Mouse (Mus musculus): ENCODE measurements around the gene Gtpbp4. TPM values are rescaled to one million over a fixed set of nuclear protein-coding genes. Genes with fewer than 3 reads are reported as not detected.

Gtpbp4 gene
- polyA plus RNA-seq (2016; fragmentation: Nextera tagmentation; extraction: Ambion mirVana): 65.7 and 70.3 TPM in 2 replicates

GRCm38 (mm10) chr13:8995990-8996786, at the start of gene Gtpbp4:
TSS of gene Gtpbp4 (minus strand) at chr13:8996083.
- peak; percentile 95 for ATAC-seq
- Histone ChIP-seq H3K4me3 (peak within 1 kb of the TSS; percentile 87), H3K4me2 (peak within 1 kb of the TSS; percentile 80), H3K36me3 (peaks cover 13% of the 10 kb centered on the region), H3K9ac (peak within 1 kb of the TSS; percentile 90), H3K27me3 (replicated peaks) (no peaks in the 10 kb centered on the region), H3K9me3 (replicated peaks) (no peaks in the 10 kb centered on the region), H3K4me1 (peaks cover 44% of the 10 kb centered on the region), H3K27ac (peak within 1 kb of the TSS; percentile 93)
- 1% methylated on average over 51 of the region's 51 CpGs for whole genome bisulfite sequencing (ENCODE audit: insufficient replicate concordance)

GRCm38 (mm10) chr13:9044731-9045130, 48.8 kb upstream of the Gtpbp4 start:
- Histone ChIP-seq H3K36me3 (no peaks in the 10 kb centered on the region), H3K27me3 (replicated peaks) (no peaks in the 10 kb centered on the region), H3K27ac (no peak overlapping the region), H3K9me3 (replicated peaks) (no peaks in the 10 kb centered on the region), H3K4me1 (no peaks in the 10 kb centered on the region), H3K4me2 (no peak overlapping the region), H3K4me3 (no peak overlapping the region), H3K9ac (no peak overlapping the region)
- WGBS (ENCODE audit: insufficient replicate concordance): 97% methylated on average over 1 of the region's 1 CpGs
- ATAC-seq: no peak

- H3K4me2 ChIP-seq: no peak overlapping the region
- ATAC-seq: no peak
- H3K4me1 ChIP-seq: no peaks in the 10 kb centered on the region
- H3K4me3 ChIP-seq: no peak overlapping the region
- no peak overlapping the region for H3K27ac ChIP-seq
- no peak overlapping the region for H3K9ac ChIP-seq
- WGBS (ENCODE audit: insufficient replicate concordance): 32% methylated on average over 3 of the region's 3 CpGs
- no peaks in the 10 kb centered on the region for H3K9me3 ChIP-seq (replicated peaks)
- H3K36me3 ChIP-seq: no peaks in the 10 kb centered on the region
- H3K27me3 ChIP-seq (replicated peaks): no peaks in the 10 kb centered on the region
Measured at GRCm38 (mm10) chr13:9043289-9044049, 47.6 kb upstream of the Gtpbp4 start.

GRCm38 (mm10) chr13:9040626-9041025, 44.7 kb upstream of the Gtpbp4 start:
- Histone ChIP-seq H3K27me3 (replicated peaks) (no peaks in the 10 kb centered on the region), H3K4me2 (no peak overlapping the region), H3K4me3 (no peak overlapping the region), H3K9me3 (replicated peaks) (no peaks in the 10 kb centered on the region), H3K4me1 (no peaks in the 10 kb centered on the region), H3K27ac (no peak overlapping the region), H3K36me3 (no peaks in the 10 kb centered on the region), H3K9ac (no peak overlapping the region)
- ATAC-seq: no peak
- 78% methylated on average over 1 of the region's 1 CpGs for WGBS (ENCODE audit: insufficient replicate concordance)

GRCm38 (mm10) chr13:9031996-9032661, 36.2 kb upstream of the Gtpbp4 start:
- Histone ChIP-seq H3K4me1 (0 out of 2 replicates have a peak, but pooled peaks cover 3% of the 10 kb centered on the region), H3K4me2 (no peak overlapping the region), H3K27me3 (replicated peaks) (no peaks in the 10 kb centered on the region), H3K4me3 (no peak overlapping the region), H3K9ac (no peak overlapping the region), H3K9me3 (replicated peaks) (no peaks in the 10 kb centered on the region), H3K27ac (no peak overlapping the region), H3K36me3 (no peaks in the 10 kb centered on the region)
- WGBS (ENCODE audit: insufficient replicate concordance): 76% methylated on average over 8 of the region's 8 CpGs
- ATAC-seq: no peak

GRCm38 (mm10) chr13:9030364-9030763, 34.5 kb upstream of the Gtpbp4 start:
- Histone ChIP-seq H3K4me2 (no peak overlapping the region), H3K27me3 (replicated peaks) (no peaks in the 10 kb centered on the region), H3K9me3 (replicated peaks) (no peaks in the 10 kb centered on the region), H3K4me1 (0 out of 2 replicates have a peak, but pooled peaks cover 3% of the 10 kb centered on the region), H3K9ac (no peak overlapping the region), H3K27ac (no peak overlapping the region), H3K36me3 (no peaks in the 10 kb centered on the region), H3K4me3 (no peak overlapping the region)
- 45% methylated on average over 4 of the region's 4 CpGs for WGBS (ENCODE audit: insufficient replicate concordance)
- ATAC-seq: no peak

GRCm38 (mm10) chr13:9027251-9027650, 31.4 kb upstream of the Gtpbp4 start:
- no peaks in the 10 kb centered on the region for H3K36me3 ChIP-seq
- no peak overlapping the region for H3K4me3 ChIP-seq
- H3K4me1 ChIP-seq: peaks cover 14% of the 10 kb centered on the region
- 16% methylated on average over 1 of the region's 1 CpGs for WGBS (ENCODE audit: insufficient replicate concordance)
- H3K27me3 ChIP-seq (replicated peaks): no peaks in the 10 kb centered on the region
- H3K9me3 ChIP-seq (replicated peaks): no peaks in the 10 kb centered on the region
- ATAC-seq: no peak
- no peak overlapping the region for H3K9ac ChIP-seq
- no peak overlapping the region for H3K4me2 ChIP-seq
- no peak overlapping the region for H3K27ac ChIP-seq

GRCm38 (mm10) chr13:9022623-9023022, 26.7 kb upstream of the Gtpbp4 start:
- 14% methylated on average over 1 of the region's 1 CpGs for WGBS (ENCODE audit: insufficient replicate concordance)
- no peaks in the 10 kb centered on the region for H3K27me3 ChIP-seq (replicated peaks)
- ATAC-seq: 0 out of 2 replicates have a peak, but pooled peaks have one; percentile 28
- no peaks in the 10 kb centered on the region for H3K36me3 ChIP-seq
- H3K27ac ChIP-seq: no peak overlapping the region
- H3K4me1 ChIP-seq: peaks cover 51% of the 10 kb centered on the region
- H3K9me3 ChIP-seq (replicated peaks): no peaks in the 10 kb centered on the region
- H3K4me2 ChIP-seq: no peak overlapping the region
- H3K4me3 ChIP-seq: no peak overlapping the region
- H3K9ac ChIP-seq: no peak overlapping the region

GRCm38 (mm10) chr13:9021556-9021955, 25.7 kb upstream of the Gtpbp4 start:
- H3K9ac ChIP-seq: no peak overlapping the region
- peaks cover 55% of the 10 kb centered on the region for H3K4me1 ChIP-seq
- H3K27me3 ChIP-seq (replicated peaks): no peaks in the 10 kb centered on the region
- H3K27ac ChIP-seq: peak overlapping the region; percentile 47
- no peaks in the 10 kb centered on the region for H3K9me3 ChIP-seq (replicated peaks)
- H3K36me3 ChIP-seq: no peaks in the 10 kb centered on the region
- WGBS (ENCODE audit: insufficient replicate concordance): 76% methylated on average over 7 of the region's 7 CpGs
- no peak for ATAC-seq
- no peak overlapping the region for H3K4me2 ChIP-seq
- H3K4me3 ChIP-seq: no peak overlapping the region

GRCm38 (mm10) chr13:9019713-9020112, 23.8 kb upstream of the Gtpbp4 start:
- peak overlapping the region; percentile 50 for H3K4me2 ChIP-seq

GRCm38 (mm10) chr13:9018974-9019587, 23.2 kb upstream of the Gtpbp4 start:
- Histone ChIP-seq H3K4me1 (peaks cover 69% of the 10 kb centered on the region), H3K4me2 (peak overlapping the region; percentile 50), H3K27ac (peak overlapping the region; percentile 86), H3K4me3 (no peak overlapping the region), H3K36me3 (no peaks in the 10 kb centered on the region), H3K9me3 (replicated peaks) (no peaks in the 10 kb centered on the region), H3K9ac (peak overlapping the region; percentile 30), H3K27me3 (replicated peaks) (no peaks in the 10 kb centered on the region)
- 40% methylated on average over 2 of the region's 2 CpGs for WGBS (ENCODE audit: insufficient replicate concordance)
- peak; percentile 92 for ATAC-seq

More at GRCm38 (mm10) chr13:9019713-9020112, 23.8 kb upstream of the Gtpbp4 start:
- Histone ChIP-seq H3K4me1 (peaks cover 63% of the 10 kb centered on the region), H3K9ac (peak overlapping the region; percentile 30; the same call in 1 of the 2 replicates), H3K36me3 (no peaks in the 10 kb centered on the region), H3K27me3 (replicated peaks) (no peaks in the 10 kb centered on the region), H3K27ac (peak overlapping the region; percentile 86), H3K4me3 (no peak overlapping the region), H3K9me3 (replicated peaks) (no peaks in the 10 kb centered on the region)
- ATAC-seq: peak; percentile 36
- WGBS (ENCODE audit: insufficient replicate concordance): 25% methylated on average over 4 of the region's 4 CpGs
